Mouse (Mus musculus): ENCODE data around the gene Top2b.

Gene Top2b

GRCm38 (mm10) chr14:16427569-16427968 lies 62.6 kb downstream of the Top2b start:
- DNase-seq (ENCODE audit: low read depth, low spot score): no peak

- DNase-seq (ENCODE audit: low read depth, low spot score): no peak
Observed at GRCm38 (mm10) chr14:16431941-16432499, 67.0 kb downstream of the Top2b start.

GRCm38 (mm10) chr14:16432550-16432949 lies 67.6 kb downstream of the Top2b start:
- no peak for DNase-seq (ENCODE audit: low read depth, low spot score)

GRCm38 (mm10) chr14:16433206-16433605 lies 68.2 kb downstream of the Top2b start:
- no peak for DNase-seq (ENCODE audit: low read depth, low spot score)

GRCm38 (mm10) chr14:16434396-16435171 lies 69.6 kb downstream of the Top2b start:
- peak; percentile 63 for DNase-seq (ENCODE audit: low read depth, low spot score)

- DNase-seq (ENCODE audit: low read depth, low spot score): no peak
Observed at GRCm38 (mm10) chr14:16437386-16437785, 72.4 kb downstream of the Top2b start.

GRCm38 (mm10) chr14:16439385-16440126 lies 74.6 kb downstream of the Top2b start:
- no peak for DNase-seq (ENCODE audit: low read depth, low spot score)

- DNase-seq (ENCODE audit: low read depth, low spot score): peak; percentile 44
Observed at GRCm38 (mm10) chr14:16444859-16445258, 79.9 kb downstream of the Top2b start.

- no peak for DNase-seq (ENCODE audit: low read depth, low spot score)
Observed at GRCm38 (mm10) chr14:16447587-16447986, 82.6 kb downstream of the Top2b start.

GRCm38 (mm10) chr14:16448269-16448987 lies 83.4 kb downstream of the Top2b start:
- no peak for DNase-seq (ENCODE audit: low read depth, low spot score)

GRCm38 (mm10) chr14:16478606-16479323 lies 113.8 kb downstream of the Top2b start:
- DNase-seq (ENCODE audit: low read depth, low spot score): no peak

- no peak for DNase-seq (ENCODE audit: low read depth, low spot score)
Observed at GRCm38 (mm10) chr14:16479521-16479920, 114.5 kb downstream of the Top2b start.

GRCm38 (mm10) chr14:16480621-16481020 lies 115.6 kb downstream of the Top2b start:
- DNase-seq (ENCODE audit: low read depth, low spot score): no peak

GRCm38 (mm10) chr14:16483656-16484380 lies 118.8 kb downstream of the Top2b start:
- DNase-seq (ENCODE audit: low read depth, low spot score): no peak

All from retina, adult 2 months (tissue).